ENCODE assay signal across 20 mouse cellular contexts in genomic region chr5:52280871-52281270, GRCm38 (mm10).
DNase-seq lines count a peak whose midpoint lies in the region; ATAC-seq and TF ChIP-seq lines count a peak whose summit lies in the region.
"Had no signal": no experiment of that assay in that cellular context is flagged by ENCODE, and none has a peak within 500 bp of the region (broad histone marks: within the 10 kb centered on the region; RNA-seq: fewer than 3 reads in every experiment).

No protein-coding gene starts in this region.

- no peak overlapping the region for H3K4me2 ChIP-seq in hindbrain, postnatal 0 days (ENCODE audit: low read depth, low read length)
- no peak overlapping the region for H3K4me2 ChIP-seq in hindbrain, embryonic 13.5 days
- H3K4me2 ChIP-seq: forebrain, embryonic 13.5 days; heart, embryonic 13.5 days had no signal

- intact Hi-C loops in left cerebral cortex, postnatal 25 days (cut with DNase I) = no loop called here

- no peak overlapping the region for H3K4me3 ChIP-seq in hindbrain, postnatal 0 days (ENCODE audit: low read length)
- no peak overlapping the region for H3K4me3 ChIP-seq in hindbrain, embryonic 13.5 days
- H3K4me3 ChIP-seq: embryonic facial prominence, embryonic 10.5 days; forebrain, embryonic 13.5 days; gastrocnemius, adult 2 months; heart, embryonic 13.5 days had no signal

- no peaks in the 10 kb centered on the region for H3K36me3 ChIP-seq in hindbrain, postnatal 0 days (ENCODE audit: insufficient read depth, low read length)
- no peaks in the 10 kb centered on the region for H3K36me3 ChIP-seq in hindbrain, embryonic 13.5 days
- H3K36me3 ChIP-seq: embryonic facial prominence, embryonic 10.5 days; heart, embryonic 13.5 days had no signal

- no peak for ATAC-seq in hindbrain, postnatal 0 days
- no peak for ATAC-seq in hindbrain, embryonic 13.5 days (ENCODE audit: low FRiP score)
- ATAC-seq: activated CD4-positive, CD25-positive, alpha-beta regulatory T cell, adult 4 months; forebrain, embryonic 13.5 days; hindbrain, embryonic 16.5 days; Patski had no signal

- 85% methylated on average over 2 of the region's 2 CpGs for WGBS in hindbrain, postnatal 0 days
- WGBS in hindbrain, embryonic 13.5 days = 83% methylated on average over 2 of the region's 2 CpGs

- no peak overlapping the region for H3K27ac ChIP-seq in hindbrain, postnatal 0 days
- H3K27ac ChIP-seq in hindbrain, embryonic 13.5 days = no peak overlapping the region
- H3K27ac ChIP-seq: embryonic facial prominence, embryonic 10.5 days; forebrain, embryonic 13.5 days; gastrocnemius, adult 2 months; heart, embryonic 13.5 days had no signal

- H3K4me1 ChIP-seq in hindbrain, postnatal 0 days (ENCODE audit: insufficient read depth, low read length) = no peaks in the 10 kb centered on the region
- no peaks in the 10 kb centered on the region for H3K4me1 ChIP-seq in hindbrain, embryonic 13.5 days (replicated peaks)
- H3K4me1 ChIP-seq: embryonic facial prominence, embryonic 10.5 days; forebrain, embryonic 13.5 days; heart, embryonic 13.5 days had no signal

- no peak for TF ChIP-seq CTCF in hindbrain, postnatal 0 days (IDR thresholded peaks at IDR 0.05; ENCODE audit: low read depth)

- DNase-seq in hindbrain, postnatal 0 days (ENCODE audit: low spot score) = peak; percentile 14
- DNase-seq in left cerebral cortex, postnatal 25 days (ENCODE audit: low spot score in 2 of 2) = peak; percentile 16 to 26
- no peak for DNase-seq in left cerebral cortex, adult 11 months (ENCODE audit: low spot score)
- DNase-seq in right cerebral cortex, postnatal 25 days = peak; percentile 8
- no peak for DNase-seq in right cerebral cortex, adult 18-20 months
- DNase-seq in telencephalon, adult 2 months (ENCODE audit: low read depth, low spot score) = peak; percentile 50
- DNase-seq: adrenal gland, postnatal 14 days; cerebellum, adult 2 months; cerebellum, postnatal 10 days; gastrocnemius, adult 2 months; gastrocnemius, postnatal 25 days; heart, postnatal 36 days had no signal

- H3K9ac ChIP-seq in hindbrain, postnatal 0 days (replicated peaks; ENCODE audit: low read length) = no peak overlapping the region
- H3K9ac ChIP-seq in hindbrain, embryonic 13.5 days = no peak overlapping the region
- H3K9ac ChIP-seq: forebrain, embryonic 13.5 days; heart, embryonic 13.5 days had no signal

- no peaks in the 10 kb centered on the region for H3K9me3 ChIP-seq in hindbrain, postnatal 0 days (ENCODE audit: low read length)
- H3K9me3 ChIP-seq in hindbrain, embryonic 13.5 days = no peaks in the 10 kb centered on the region
- H3K9me3 ChIP-seq: embryonic facial prominence, embryonic 10.5 days; forebrain, embryonic 13.5 days; heart, embryonic 13.5 days had no signal

- no peaks in the 10 kb centered on the region for H3K27me3 ChIP-seq in hindbrain, postnatal 0 days (ENCODE audit: insufficient read depth, low read length)
- no peaks in the 10 kb centered on the region for H3K27me3 ChIP-seq in hindbrain, embryonic 13.5 days
- H3K27me3 ChIP-seq: CH12.LX; forebrain, embryonic 13.5 days; heart, embryonic 13.5 days; Patski had no signal

Comparison
In these comparisons a context has a peak if more than half of its experiments do, and no peak if none do; other contexts are left out.
1. DNase-seq: peak in hindbrain, postnatal 0 days (single experiment), left cerebral cortex, postnatal 25 days (2 of 2), right cerebral cortex, postnatal 25 days (single experiment) and telencephalon, adult 2 months (single experiment); none in left cerebral cortex, adult 11 months (single experiment) and right cerebral cortex, adult 18-20 months (single experiment).